Mouse (Mus musculus): ENCODE measurements around the gene Zfp950. TPM values are rescaled to one million over a fixed set of nuclear protein-coding genes. Genes with fewer than 3 reads are reported as not detected.
A peak's percentile ranks its signal among the peaks of the same experiment; 100 is the strongest.
"Not testable (repeated sequence)": the region's sequence is repeated elsewhere in the genome, so short reads cannot be mapped to it uniquely, and the experiment has no call there.

The Zfp950 gene
- 47.1 and 50.2 TPM in 2 replicates for polyA plus RNA-seq (2015; fragmentation: Nextera tagmentation; extraction: Ambion mirVana)

DNA sequence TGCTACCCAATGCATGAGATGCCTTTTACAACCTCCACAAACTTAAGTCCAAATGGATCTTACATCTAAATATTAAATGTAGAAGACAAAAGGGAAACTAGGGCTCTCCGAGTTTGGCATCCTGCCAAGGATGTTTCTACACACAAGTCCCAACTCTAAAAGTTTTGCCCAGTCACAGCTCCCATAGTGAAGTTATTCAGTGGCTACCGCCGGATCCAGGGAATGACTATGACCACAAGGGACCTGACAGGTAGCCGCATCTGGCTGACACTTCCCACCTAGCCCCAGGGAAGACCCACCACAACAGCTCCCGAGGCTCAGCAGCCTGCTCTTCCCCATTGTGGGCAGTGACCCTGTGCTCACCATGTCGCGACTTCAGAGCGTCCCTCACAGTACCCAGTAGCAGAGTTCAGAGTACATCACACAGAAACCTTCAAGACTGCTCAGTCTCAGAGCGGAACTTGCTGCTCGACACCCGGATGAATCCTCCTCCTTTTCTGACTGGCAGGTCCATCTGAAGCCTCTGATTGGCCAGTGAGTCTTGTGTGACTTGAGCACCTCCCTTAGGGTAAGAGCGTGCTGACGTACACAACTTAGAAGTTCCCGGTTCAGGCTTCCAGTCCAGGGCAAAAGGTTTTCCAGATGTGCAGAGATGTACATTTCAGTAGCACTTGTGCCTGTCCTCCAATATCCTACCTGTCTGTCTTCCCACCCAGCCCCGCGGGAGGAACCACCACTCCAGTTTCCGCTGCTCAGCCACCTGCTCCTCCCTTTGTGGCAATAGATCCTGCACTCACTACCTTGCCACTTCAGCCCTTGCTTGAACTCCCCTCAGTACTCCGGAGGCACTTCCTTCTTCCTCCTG is at the start of gene Zfp950:
Gene Zfp950 (minus strand): TSS at position 499 of the 865 bp plus-strand sequence.
- peak within 1 kb of the TSS; percentile 76 for H3K4me3 ChIP-seq
- H3K4me2 ChIP-seq, result peak within 1 kb of the TSS; percentile 79
- peak within 1 kb of the TSS; percentile 90 for H3K9ac ChIP-seq
- under 1% methylated on average over 18 of the region's 18 CpGs for WGBS
- peak within 1 kb of the TSS; percentile 55; the same call in 1 of the 2 replicates for H3K27ac ChIP-seq (replicated peaks)
- H3K27me3 ChIP-seq, result 0 out of 2 replicates have a peak, but pooled peaks cover 3% of the 10 kb centered on the region
- peak; percentile 99 for ATAC-seq (ENCODE audit: low read depth)
- H3K36me3 ChIP-seq, result no peaks in the 10 kb centered on the region
- no peaks in the 10 kb centered on the region for H3K9me3 ChIP-seq
- peaks cover 17% of the 10 kb centered on the region for H3K4me1 ChIP-seq (replicated peaks)

- not testable (repeated sequence) for ATAC-seq (ENCODE audit: low read depth); H3K4me3 ChIP-seq; H3K36me3 ChIP-seq; H3K4me2 ChIP-seq; H3K27me3 ChIP-seq; H3K27ac ChIP-seq (replicated peaks); H3K9ac ChIP-seq; H3K4me1 ChIP-seq (replicated peaks)
- WGBS, result 84% methylated on average over 2 of the region's 2 CpGs
- peaks cover 35% of the 10 kb centered on the region for H3K9me3 ChIP-seq
Observed at GRCm38 (mm10) chr19:61183590-61183989, 43.0 kb upstream of the Zfp950 start, which contains the start of gene Gm6020. Gm6020 (plus strand) TSS chr19:61183890.

GRCm38 (mm10) chr19:61175756-61176324 is 35.2 kb upstream of the Zfp950 start, which contains the start of gene Gm7102:
Gm7102 (minus strand) TSS chr19:61176309.
- 28% methylated on average over 39 of the region's 39 CpGs for WGBS
- Histone ChIP-seq H3K4me1 (replicated peaks) (no peaks in the 10 kb centered on the region), H3K9ac (no peak within 1 kb of the TSS), H3K4me3 (peak within 1 kb of the TSS; percentile 36), H3K27ac (replicated peaks) (no peak within 1 kb of the TSS), H3K9me3 (peaks cover 7% of the 10 kb centered on the region; the same call in 1 of the 2 replicates), H3K36me3 (no peaks in the 10 kb centered on the region), H3K27me3 (peaks cover 7% of the 10 kb centered on the region; the same call in 1 of the 2 replicates), H3K4me2 (peak within 1 kb of the TSS; percentile 53)
- no peak for ATAC-seq (ENCODE audit: low read depth)

DNA sequence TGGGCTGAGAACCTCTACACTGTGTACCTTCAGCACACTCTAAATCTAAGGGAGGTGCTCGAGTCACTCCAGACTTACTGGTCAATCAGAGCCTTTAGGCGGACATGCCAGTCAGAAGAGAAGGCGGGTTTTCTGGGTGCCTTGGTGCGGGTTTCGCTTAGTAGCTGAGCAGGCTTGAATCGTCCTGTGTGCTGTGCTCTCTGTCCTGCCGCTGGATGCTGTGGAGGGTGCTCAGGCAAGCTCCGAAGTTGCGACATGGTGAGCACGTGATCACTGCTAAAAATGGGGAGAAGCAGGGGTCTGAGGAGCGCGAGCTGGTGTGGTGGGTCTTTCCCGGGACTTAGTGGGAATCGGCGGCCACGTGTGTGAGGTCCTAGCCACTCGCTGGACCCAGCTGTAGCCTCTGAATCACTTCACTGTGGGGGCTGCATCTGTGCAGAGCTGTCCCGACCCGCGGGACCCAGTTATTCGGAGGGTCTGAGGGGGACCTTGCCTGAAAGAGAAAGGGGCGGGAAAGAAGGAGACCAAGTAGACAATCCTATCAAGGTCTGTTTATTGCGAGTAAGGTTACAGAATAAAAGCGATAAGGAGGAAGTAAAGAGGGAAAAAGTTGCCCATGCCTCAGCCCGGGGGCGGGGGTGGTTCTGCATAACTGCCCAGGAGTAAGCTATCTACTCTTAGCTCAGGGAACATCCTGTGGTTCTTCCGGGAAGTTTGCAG is 11.2 kb upstream of the Zfp950 start:
- peaks cover 8% of the 10 kb centered on the region; the same call in 1 of the 2 replicates for H3K27me3 ChIP-seq
- peak; percentile 61; the same call in 1 of the 2 replicates for ATAC-seq (ENCODE audit: low read depth)
- no peaks in the 10 kb centered on the region for H3K9me3 ChIP-seq
- H3K4me2 ChIP-seq, result peak overlapping the region; percentile 76
- H3K36me3 ChIP-seq, result no peaks in the 10 kb centered on the region
- H3K27ac ChIP-seq (replicated peaks), result no peak overlapping the region
- 6% methylated on average over 27 of the region's 27 CpGs for WGBS
- H3K4me1 ChIP-seq (replicated peaks), result peaks cover 13% of the 10 kb centered on the region
- peak overlapping the region; percentile 62 for H3K9ac ChIP-seq
- peak overlapping the region; percentile 41 for H3K4me3 ChIP-seq

- Histone ChIP-seq H3K9me3 (no peaks in the 10 kb centered on the region), H3K27ac (replicated peaks) (no peak overlapping the region), H3K9ac (peak overlapping the region; percentile 62), H3K27me3 (peaks cover 8% of the 10 kb centered on the region; the same call in 1 of the 2 replicates), H3K4me3 (peak overlapping the region; percentile 41), H3K4me2 (peak overlapping the region; percentile 76), H3K4me1 (replicated peaks) (peaks cover 13% of the 10 kb centered on the region), H3K36me3 (no peaks in the 10 kb centered on the region)
- 9% methylated on average over 8 of the region's 8 CpGs for WGBS
- peak; percentile 50; the same call in 1 of the 2 replicates for ATAC-seq (ENCODE audit: low read depth)
Observed at GRCm38 (mm10) chr19:61151372-61151700, 10.7 kb upstream of the Zfp950 start.

GRCm38 (mm10) chr19:61141299-61141698 is 659 bp upstream of the Zfp950 start:
- H3K4me3 ChIP-seq, result peak overlapping the region; percentile 76
- no peaks in the 10 kb centered on the region for H3K9me3 ChIP-seq
- H3K27ac ChIP-seq (replicated peaks), result no peak overlapping the region
- no peaks in the 10 kb centered on the region for H3K36me3 ChIP-seq
- WGBS, result 24% methylated on average over 4 of the region's 4 CpGs
- peaks cover 17% of the 10 kb centered on the region for H3K4me1 ChIP-seq (replicated peaks)
- H3K4me2 ChIP-seq, result peak overlapping the region; percentile 79
- 0 out of 2 replicates have a peak, but pooled peaks cover 3% of the 10 kb centered on the region for H3K27me3 ChIP-seq
- H3K9ac ChIP-seq, result peak overlapping the region; percentile 90
- no peak for ATAC-seq (ENCODE audit: low read depth)

DNA sequence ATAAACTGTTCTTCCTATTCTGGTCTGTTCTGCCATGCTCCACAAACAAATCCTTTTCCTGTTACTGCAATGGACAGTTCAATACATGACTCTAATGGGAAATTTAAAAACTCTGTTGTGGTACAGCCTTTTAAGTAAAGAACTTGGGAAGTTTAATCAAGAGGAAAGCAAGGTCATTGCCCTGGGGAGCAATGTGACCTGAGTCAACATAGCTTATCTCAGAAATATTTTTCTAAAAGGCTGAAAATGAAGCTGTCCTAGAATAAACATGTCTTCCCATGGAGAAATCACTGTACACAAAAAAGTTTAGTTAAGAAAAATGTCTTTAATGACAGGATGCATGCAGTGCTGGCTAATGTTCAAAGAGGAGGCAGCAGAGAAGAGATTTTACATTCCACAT is 2.0 kb downstream of the Zfp950 start:
- H3K9me3 ChIP-seq, result no peaks in the 10 kb centered on the region
- no peak overlapping the region for H3K4me3 ChIP-seq
- no peak overlapping the region for H3K27ac ChIP-seq (replicated peaks)
- H3K36me3 ChIP-seq, result peaks cover 4% of the 10 kb centered on the region; the same call in 1 of the 2 replicates
- no peak for ATAC-seq (ENCODE audit: low read depth)
- no peak overlapping the region for H3K4me2 ChIP-seq
- H3K27me3 ChIP-seq, result 0 out of 2 replicates have a peak, but pooled peaks cover 3% of the 10 kb centered on the region
- peaks cover 17% of the 10 kb centered on the region for H3K4me1 ChIP-seq (replicated peaks)
- H3K9ac ChIP-seq, result no peak overlapping the region

GRCm38 (mm10) chr19:61131096-61131495 is 9.5 kb downstream of the Zfp950 start:
- H3K9me3 ChIP-seq, result peaks cover 5% of the 10 kb centered on the region
- no peaks in the 10 kb centered on the region for H3K4me1 ChIP-seq (replicated peaks)
- H3K4me2 ChIP-seq, result no peak overlapping the region
- ATAC-seq (ENCODE audit: low read depth), result no peak
- WGBS, result 93% methylated on average over 10 of the region's 10 CpGs
- H3K27ac ChIP-seq (replicated peaks), result no peak overlapping the region
- H3K4me3 ChIP-seq, result no peak overlapping the region
- H3K9ac ChIP-seq, result no peak overlapping the region
- H3K36me3 ChIP-seq, result peaks cover 21% of the 10 kb centered on the region
- H3K27me3 ChIP-seq, result no peaks in the 10 kb centered on the region

DNA sequence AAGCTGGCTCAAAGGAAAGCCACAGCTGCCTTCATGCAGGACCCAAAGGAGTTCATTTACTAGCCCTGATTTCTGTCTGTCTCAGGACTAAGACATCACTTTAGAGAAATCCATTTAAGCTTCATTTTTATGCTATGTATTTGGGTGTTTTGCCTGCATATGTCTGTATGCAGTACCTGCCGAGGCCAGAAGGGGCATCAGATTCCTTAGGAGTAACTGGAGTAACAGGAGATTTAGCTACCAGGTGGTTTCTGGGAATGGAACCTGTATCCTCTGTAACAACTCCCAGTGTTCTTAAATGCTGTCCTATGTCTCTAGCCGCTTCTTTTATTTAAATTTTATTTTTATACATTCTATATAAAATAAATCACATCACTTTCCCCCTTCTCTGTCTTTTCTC is 30.5 kb downstream of the Zfp950 start:
- no peak overlapping the region for H3K27ac ChIP-seq (replicated peaks)
- H3K9ac ChIP-seq, result no peak overlapping the region
- ATAC-seq (ENCODE audit: low read depth), result no peak
- H3K27me3 ChIP-seq, result no peaks in the 10 kb centered on the region
- no peak overlapping the region for H3K4me2 ChIP-seq
- H3K4me1 ChIP-seq (replicated peaks), result no peaks in the 10 kb centered on the region
- H3K4me3 ChIP-seq, result no peak overlapping the region
- peaks cover 7% of the 10 kb centered on the region for H3K9me3 ChIP-seq
- WGBS, result 67% methylated on average over 2 of the region's 2 CpGs
- peaks cover 5% of the 10 kb centered on the region for H3K36me3 ChIP-seq

GRCm38 (mm10) chr19:61097764-61098163 is 42.9 kb downstream of the Zfp950 start:
- Histone ChIP-seq H3K4me1 (replicated peaks) (no peaks in the 10 kb centered on the region), H3K27me3 (no peaks in the 10 kb centered on the region), H3K4me3 (no peak overlapping the region), H3K4me2 (no peak overlapping the region), H3K36me3 (peaks cover 8% of the 10 kb centered on the region), H3K9me3 (no peaks in the 10 kb centered on the region), H3K9ac (0 out of 2 replicates have a peak overlapping the region, but pooled peaks have one; percentile 28), H3K27ac (replicated peaks) (no peak overlapping the region)
- peak; percentile 32; the same call in 1 of the 2 replicates for ATAC-seq (ENCODE audit: low read depth)
- 16% methylated on average over 4 of the region's 4 CpGs for WGBS

- Histone ChIP-seq H3K9ac (no peak overlapping the region), H3K27ac (replicated peaks) (no peak overlapping the region), H3K9me3 (no peaks in the 10 kb centered on the region), H3K36me3 (peaks cover 8% of the 10 kb centered on the region), H3K27me3 (no peaks in the 10 kb centered on the region), H3K4me1 (replicated peaks) (no peaks in the 10 kb centered on the region), H3K4me3 (no peak overlapping the region), H3K4me2 (no peak overlapping the region)
- 81% methylated on average over 2 of the region's 2 CpGs for WGBS
- no peak for ATAC-seq (ENCODE audit: low read depth)
Observed at GRCm38 (mm10) chr19:61096776-61097175, 43.9 kb downstream of the Zfp950 start.

All from neural tube, embryonic 13.5 days (tissue).